Mouse (Mus musculus) liver, postnatal 0 days (tissue): Measurements from ENCODE around the gene Utp11. TPM values are rescaled to one million over a fixed set of nuclear protein-coding genes. Genes with fewer than 3 reads are reported as not detected.

Source experiments
- ATAC-seq: fragments of 200-750 bp; cut with Nextera tagmentation; 2 replicates; pipeline ENCODE4 v1.8.0; 2017; ENCODE audit warnings: mild to moderate bottlenecking, moderate library complexity
- DNase-seq: peaks from one replicate; pipeline ENCODE4 v3.0.0-alpha.2; 2016
- H3K27ac ChIP-seq: fragments of 300-500 bp; sonication (generic); 2 replicates; pipeline ENCODE4 v1.5.1; 2014; ENCODE audit warnings: antibody characterized with exemption, moderate library complexity, mild to moderate bottlenecking, low read depth
- H3K27me3 ChIP-seq: fragments of 300-500 bp; sonication (generic); 2 replicates; pipeline ENCODE4 v1.6.1; 2014; ENCODE audit warnings: low read length, control low read depth, mixed read lengths; ENCODE audit not compliant: insufficient read depth
- H3K36me3 ChIP-seq: fragments of 300-500 bp; sonication (generic); replicated peaks from 2 replicates; pipeline ENCODE4 v1.6.1; 2014; ENCODE audit warnings: mild to moderate bottlenecking, control low read depth, low read length, moderate library complexity, mixed read lengths; ENCODE audit not compliant: insufficient read depth
- H3K4me1 ChIP-seq: fragments of 300-500 bp; sonication (generic); 2 replicates; pipeline ENCODE4 v1.6.1; 2014; ENCODE audit warnings: antibody characterized with exemption, mild to moderate bottlenecking, control low read depth; ENCODE audit not compliant: insufficient read depth
- H3K4me2 ChIP-seq: fragments of 300-500 bp; sonication (generic); 2 replicates; pipeline ENCODE4 v1.6.1; 2014; ENCODE audit warnings: low read depth, mild to moderate bottlenecking, low read length, moderate library complexity, mixed read lengths
- H3K4me3 ChIP-seq: fragments of 300-500 bp; sonication (generic); 2 replicates; pipeline ENCODE4 v1.5.1; 2014; ENCODE audit warnings: low read depth, low read length
- H3K9ac ChIP-seq: fragments of 300-500 bp; sonication (generic); replicated peaks from 2 replicates; pipeline ENCODE4 v1.6.1; 2014; ENCODE audit warnings: mild to moderate bottlenecking, moderate library complexity
- H3K9me3 ChIP-seq: fragments of 300-500 bp; sonication (generic); 2 replicates; pipeline ENCODE4 v1.6.1; 2016; ENCODE audit warnings: mild to moderate bottlenecking, control low read depth, low read length, mixed read lengths
- CTCF ChIP-seq: sonication (generic); IDR thresholded peaks from 2 replicates; pipeline ENCODE4 v1.5.1; 2016; ENCODE audit warnings: antibody characterized with exemption, low read depth
- EP300 ChIP-seq: IDR thresholded peaks from 2 replicates; pipeline ENCODE4 v1.6.1; 2016; ENCODE audit warnings: antibody characterized with exemption, low read depth, mild to moderate bottlenecking
- WGBS: fragments of 180-500 bp; shearing (Covaris S2); extraction: QIAGEN DNeasy Blood & Tissue Kit; methylation state at CpG from one replicate; pipeline ENCODE4 v1.1.7; 2014; ENCODE audit not compliant: insufficient replicate concordance; 5-methylcytosine and 5-hydroxymethylcytosine counted together
- polyA plus RNA-seq: library from polyadenylated mRNA; unstranded; fragments of >200 nt; fragmentation: Nextera tagmentation; extraction: Ambion mirVana; gene quantifications from 2 replicates; pipeline ENCODE4 v1.2.1, GENCODE M21; 2015

Gene Utp11
- polyA plus RNA-seq, 1 experiment from 2014 or later: 21.6 TPM

DNA sequence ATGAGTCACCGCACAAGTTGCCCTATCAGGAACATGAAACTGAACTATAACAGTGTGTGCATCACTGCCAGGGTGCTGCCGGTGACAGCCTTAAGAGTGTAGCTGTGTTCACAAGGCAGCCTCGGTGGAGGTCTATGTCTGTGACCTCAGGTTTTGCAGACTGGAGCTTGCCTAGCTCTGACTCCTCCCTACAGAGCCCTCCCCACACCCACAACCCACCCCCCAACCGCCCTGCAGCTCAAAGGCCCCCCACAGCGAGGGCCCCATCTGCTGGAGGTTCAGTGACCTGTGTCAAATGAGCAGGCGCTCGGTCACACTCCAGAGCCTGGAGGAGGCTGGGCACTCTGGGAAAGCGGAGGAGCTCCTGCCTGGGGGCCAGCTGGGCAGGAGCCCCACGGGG lies 40.5 kb downstream of the Utp11 start:
- Histone ChIP-seq H3K9ac (no peak overlapping the region), H3K4me3 (no peak overlapping the region), H3K4me2 (no peak overlapping the region), H3K9me3 (no peaks in the 10 kb centered on the region), H3K4me1 (peaks cover 8% of the 10 kb centered on the region; the same call in 1 of the 2 replicates), H3K36me3 (no peaks in the 10 kb centered on the region), H3K27ac (no peak overlapping the region), H3K27me3 (peaks cover 60% of the 10 kb centered on the region)
- DNase-seq (no peak), ATAC-seq (no peak)
- TF ChIP-seq EP300: no peak
- no peak for TF ChIP-seq CTCF
- WGBS: 16% methylated on average over 9 of the region's 9 CpGs

DNA sequence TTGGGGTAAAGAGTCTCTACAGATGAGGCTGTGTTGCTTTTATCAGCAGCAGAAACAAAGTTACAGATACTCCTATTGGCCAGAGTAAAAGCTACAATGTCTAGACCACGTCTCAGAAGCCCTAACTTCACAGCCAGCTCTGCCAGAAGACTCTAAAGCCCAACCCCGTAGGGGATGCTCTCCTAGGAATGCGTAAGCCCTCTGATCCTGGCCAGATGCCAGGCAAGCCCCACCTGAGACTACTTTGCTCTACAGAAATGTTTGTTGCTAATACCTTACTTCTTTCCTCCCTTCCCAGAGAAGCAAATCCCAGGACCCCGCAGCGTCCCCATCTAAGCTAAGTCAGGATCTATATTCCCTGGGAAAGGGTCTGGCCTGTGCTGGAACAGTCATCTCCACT lies 45.5 kb downstream of the Utp11 start:
- Histone ChIP-seq H3K27ac (no peak overlapping the region), H3K9me3 (no peaks in the 10 kb centered on the region), H3K4me1 (peaks cover 11% of the 10 kb centered on the region; the same call in 1 of the 2 replicates), H3K9ac (no peak overlapping the region), H3K36me3 (no peaks in the 10 kb centered on the region), H3K4me3 (no peak overlapping the region), H3K27me3 (peaks cover 17% of the 10 kb centered on the region; the same call in 1 of the 2 replicates), H3K4me2 (no peak overlapping the region)
- ATAC-seq (no peak), DNase-seq (no peak)
- WGBS: 57% methylated on average over 5 of the region's 5 CpGs
- no peak for TF ChIP-seq EP300
- TF ChIP-seq CTCF: no peak

DNA sequence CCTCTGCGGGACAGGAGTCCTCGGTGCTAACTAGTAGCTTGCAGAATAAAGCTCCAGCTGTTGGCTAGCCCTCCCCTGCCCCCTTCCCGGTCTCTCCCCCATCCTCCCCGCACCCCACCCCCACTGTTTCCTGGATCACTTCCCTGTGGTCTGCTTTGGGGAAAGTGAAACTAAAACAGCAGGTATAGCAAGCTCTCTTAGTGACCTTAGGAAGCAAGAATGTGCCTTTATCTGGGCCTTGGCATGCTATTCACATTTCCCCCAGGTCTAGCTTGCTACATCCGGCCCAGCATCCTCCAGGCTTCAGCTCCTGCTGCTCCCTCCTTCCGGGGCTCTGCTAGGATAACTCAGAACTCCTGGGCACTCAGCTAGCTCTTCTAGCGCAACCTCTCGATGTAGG lies 46.8 kb downstream of the Utp11 start:
- Histone ChIP-seq H3K4me1 (peaks cover 11% of the 10 kb centered on the region; the same call in 1 of the 2 replicates), H3K27ac (no peak overlapping the region), H3K27me3 (peaks cover 14% of the 10 kb centered on the region; the same call in 1 of the 2 replicates), H3K4me2 (peak overlapping the region; percentile 58), H3K9ac (no peak overlapping the region), H3K4me3 (peak overlapping the region; percentile 24; the same call in 1 of the 2 replicates), H3K9me3 (no peaks in the 10 kb centered on the region), H3K36me3 (no peaks in the 10 kb centered on the region)
- WGBS: 10% methylated on average over 8 of the region's 8 CpGs
- DNase-seq (no peak), ATAC-seq (no peak)
- TF ChIP-seq CTCF (no peak), EP300 (no peak)

DNA sequence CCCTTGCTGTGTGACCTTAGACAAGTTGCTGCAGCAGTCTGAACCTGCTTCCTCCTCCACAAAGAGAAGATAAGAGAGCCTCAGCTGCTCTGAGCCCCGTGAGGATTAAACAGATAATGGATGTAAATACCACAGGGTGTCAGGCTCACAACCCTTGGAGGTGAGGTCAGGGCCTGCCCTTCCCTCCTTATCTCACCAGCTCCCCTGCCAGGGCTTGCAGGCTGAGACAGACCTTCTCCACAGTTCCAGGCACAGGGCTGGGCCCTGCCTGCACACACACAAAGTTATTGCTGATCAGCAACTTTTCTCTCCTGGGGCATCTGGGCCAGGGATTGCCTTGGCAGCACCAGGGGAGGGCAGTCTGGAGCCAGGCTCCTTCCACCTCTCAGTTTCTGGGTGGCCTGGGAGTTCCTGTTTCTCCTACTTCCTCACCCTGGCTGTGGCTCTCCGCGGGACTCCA lies 48.4 kb downstream of the Utp11 start:
- peak; percentile 27 for DNase-seq
- ATAC-seq: peak; percentile 93
- TF ChIP-seq EP300 (no peak; the same call in 1 of the 2 replicates), CTCF (peak; percentile 31; the same call in 1 of the 2 replicates)
- no peak overlapping the region for H3K9ac ChIP-seq
- H3K4me1 ChIP-seq: peaks cover 11% of the 10 kb centered on the region; the same call in 1 of the 2 replicates
- no peak overlapping the region for H3K27ac ChIP-seq
- WGBS: 6% methylated on average over 3 of the region's 3 CpGs
- H3K27me3 ChIP-seq: peaks cover 13% of the 10 kb centered on the region
- no peaks in the 10 kb centered on the region for H3K36me3 ChIP-seq
- H3K4me2 ChIP-seq: 0 out of 2 replicates have a peak overlapping the region, but pooled peaks have one; percentile 18
- H3K4me3 ChIP-seq: no peak overlapping the region
- no peaks in the 10 kb centered on the region for H3K9me3 ChIP-seq

DNA sequence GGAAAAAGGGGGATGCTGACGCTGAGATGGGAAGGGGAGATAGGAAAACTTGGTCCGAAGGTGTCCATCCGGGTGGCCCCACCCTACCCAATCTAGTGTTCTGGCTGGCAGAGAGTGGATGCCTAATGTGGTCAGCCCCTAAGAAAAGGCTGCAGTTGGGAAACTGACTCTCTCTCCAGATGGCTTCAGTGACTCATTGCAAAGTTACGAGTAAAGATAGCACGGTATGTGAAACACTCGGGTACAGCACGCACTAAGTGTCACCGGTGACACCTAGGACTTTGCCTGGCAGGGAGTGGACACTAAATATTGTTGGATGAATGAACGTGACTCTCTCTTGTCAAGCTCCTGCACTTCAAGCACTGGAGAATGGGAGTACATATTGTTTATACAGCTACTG lies 49.5 kb downstream of the Utp11 start:
- no peak overlapping the region for H3K4me2 ChIP-seq
- no peak for ATAC-seq
- WGBS: 89% methylated on average over 9 of the region's 9 CpGs
- H3K9ac ChIP-seq: no peak overlapping the region
- H3K4me1 ChIP-seq: peaks cover 11% of the 10 kb centered on the region; the same call in 1 of the 2 replicates
- no peak overlapping the region for H3K27ac ChIP-seq
- H3K36me3 ChIP-seq: no peaks in the 10 kb centered on the region
- H3K4me3 ChIP-seq: no peak overlapping the region
- TF ChIP-seq EP300 (no peak), CTCF (no peak)
- H3K27me3 ChIP-seq: peaks cover 17% of the 10 kb centered on the region; the same call in 1 of the 2 replicates
- H3K9me3 ChIP-seq: no peaks in the 10 kb centered on the region
- DNase-seq: no peak

DNA sequence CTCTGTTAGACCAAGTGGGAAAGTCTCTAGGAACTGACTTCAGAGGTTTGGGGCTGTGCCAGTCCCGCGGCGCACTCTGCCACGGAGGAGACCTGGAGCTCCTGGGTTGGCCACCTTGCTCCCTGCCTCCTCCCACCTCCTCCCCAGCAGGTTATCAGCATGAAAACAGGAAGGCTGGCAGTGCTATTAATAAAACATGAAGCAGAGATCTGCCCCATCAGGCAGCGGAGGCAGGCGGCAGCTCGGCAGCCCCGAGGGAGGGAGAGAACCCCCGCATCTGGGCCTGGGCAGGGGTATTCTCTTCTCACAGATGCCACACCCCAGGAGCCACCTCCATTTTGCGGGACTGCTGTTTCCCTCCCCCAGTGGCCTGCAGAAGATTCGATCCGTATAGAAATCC lies 53.7 kb downstream of the Utp11 start:
- DNase-seq (no peak), ATAC-seq (no peak)
- no peak overlapping the region for H3K4me3 ChIP-seq
- H3K36me3 ChIP-seq: no peaks in the 10 kb centered on the region
- H3K4me2 ChIP-seq: no peak overlapping the region
- H3K4me1 ChIP-seq: peaks cover under 1% of the 10 kb centered on the region; the same call in 1 of the 2 replicates
- H3K27ac ChIP-seq: no peak overlapping the region
- no peak overlapping the region for H3K9ac ChIP-seq
- H3K9me3 ChIP-seq: no peaks in the 10 kb centered on the region
- WGBS: 16% methylated on average over 12 of the region's 12 CpGs
- no peak for TF ChIP-seq EP300
- TF ChIP-seq CTCF: no peak
- H3K27me3 ChIP-seq: peaks cover 12% of the 10 kb centered on the region; the same call in 1 of the 2 replicates

DNA sequence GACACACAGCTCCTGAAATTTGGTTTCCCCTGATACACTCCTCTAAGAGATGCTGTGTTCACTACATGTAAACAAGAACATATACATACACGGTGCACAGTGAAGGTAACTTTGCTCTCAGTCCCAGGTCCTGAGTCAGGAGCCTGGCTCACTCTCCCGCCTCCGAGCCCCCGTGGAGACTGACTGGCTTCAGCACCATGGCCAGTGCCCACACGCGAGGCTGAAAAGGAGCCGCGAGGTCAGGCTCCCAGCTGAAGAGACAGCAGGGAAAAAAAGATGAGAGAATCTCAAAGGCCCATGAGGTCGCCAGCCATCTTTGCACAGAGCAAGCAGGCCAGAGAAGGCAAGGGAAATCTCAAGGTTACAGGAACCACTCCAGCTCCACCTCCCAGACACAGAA lies 60.1 kb downstream of the Utp11 start:
- TF ChIP-seq CTCF: no peak
- no peak for TF ChIP-seq EP300
- H3K4me2 ChIP-seq: no peak overlapping the region
- ATAC-seq (no peak), DNase-seq (peak; percentile 54)
- H3K9me3 ChIP-seq: no peaks in the 10 kb centered on the region
- no peaks in the 10 kb centered on the region for H3K27me3 ChIP-seq
- H3K27ac ChIP-seq: no peak overlapping the region
- no peaks in the 10 kb centered on the region for H3K4me1 ChIP-seq
- H3K9ac ChIP-seq: no peak overlapping the region
- WGBS: 4% methylated on average over 9 of the region's 9 CpGs
- no peak overlapping the region for H3K4me3 ChIP-seq
- H3K36me3 ChIP-seq: no peaks in the 10 kb centered on the region
